Mouse (Mus musculus) heart, embryonic 10.5 days (tissue): ENCODE data around the gene Slc35b1. TPM values are rescaled to one million over a fixed set of nuclear protein-coding genes. Genes with fewer than 3 reads are reported as not detected.

Experiments
- DNase-seq: peaks from one replicate; pipeline ENCODE4 v3.0.0-alpha.2; 2017; ENCODE audit warnings: low spot score
- H3K27ac ChIP-seq: fragments of 300-500 bp; sonication (generic); 2 replicates; pipeline ENCODE4 v1.5.1; 2016; ENCODE audit warnings: mild to moderate bottlenecking
- H3K27me3 ChIP-seq: fragments of 300-500 bp; sonication (generic); 2 replicates; pipeline ENCODE4 v1.6.1; 2016; ENCODE audit warnings: mild to moderate bottlenecking; ENCODE audit not compliant: poor library complexity, insufficient read depth, severe bottlenecking
- H3K36me3 ChIP-seq: fragments of 300-500 bp; sonication (generic); 2 replicates; pipeline ENCODE4 v1.6.1; 2016; ENCODE audit warnings: mild to moderate bottlenecking, moderate library complexity
- H3K4me1 ChIP-seq: fragments of 300-500 bp; sonication (generic); 2 replicates; pipeline ENCODE4 v1.6.1; 2016; ENCODE audit warnings: mild to moderate bottlenecking
- H3K4me3 ChIP-seq: fragments of 300-500 bp; sonication (generic); 2 replicates; pipeline ENCODE4 v1.5.1; 2016; ENCODE audit warnings: mild to moderate bottlenecking, moderate library complexity
- H3K9me3 ChIP-seq: fragments of 300-500 bp; sonication (generic); 2 replicates; pipeline ENCODE4 v1.6.1; 2016; ENCODE audit warnings: mild to moderate bottlenecking, moderate library complexity
- WGBS: fragments of 180-500 bp; shearing (Covaris S2); methylation state at CpG from one replicate; pipeline ENCODE4 v1.1.7; 2016; 5-methylcytosine and 5-hydroxymethylcytosine counted together
- polyA plus RNA-seq: library from polyadenylated mRNA; unstranded; fragments of >200 nt; fragmentation: Nextera tagmentation; extraction: Ambion mirVana; gene quantifications from 2 replicates; pipeline ENCODE4 v1.2.1, GENCODE M21; 2016

Slc35b1 gene
- polyA plus RNA-seq, 1 experiment from 2014 or later = 119 TPM

DNA sequence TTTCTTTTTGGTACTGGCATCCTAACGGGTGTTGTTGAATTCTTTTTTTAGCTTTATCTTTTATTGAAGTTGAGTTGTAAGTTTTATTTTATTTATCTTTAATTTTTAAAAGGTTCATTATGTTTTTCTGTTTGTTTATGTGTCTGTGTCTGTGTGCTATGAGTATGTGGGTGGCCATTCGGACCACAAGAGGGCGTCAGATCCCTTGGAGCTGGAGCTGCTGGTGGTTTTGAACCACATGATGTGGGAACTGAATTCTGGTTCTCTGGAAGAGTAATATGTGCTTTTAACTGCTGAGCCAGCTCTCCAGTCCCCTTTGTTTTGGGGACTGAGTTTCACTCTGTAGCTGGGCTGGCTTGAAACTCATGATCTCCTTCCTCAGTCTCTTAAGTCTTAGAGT lies 39.0 kb downstream of the Slc35b1 start:
- Histone ChIP-seq H3K9me3 (no peaks in the 10 kb centered on the region), H3K4me3 (no peak overlapping the region), H3K27ac (no peak overlapping the region), H3K4me1 (no peaks in the 10 kb centered on the region), H3K27me3 (no peaks in the 10 kb centered on the region), H3K36me3 (peaks cover 8% of the 10 kb centered on the region; the same call in 1 of the 2 replicates)
- no peak for DNase-seq
- WGBS = 74% methylated on average over 3 of the region's 3 CpGs

DNA sequence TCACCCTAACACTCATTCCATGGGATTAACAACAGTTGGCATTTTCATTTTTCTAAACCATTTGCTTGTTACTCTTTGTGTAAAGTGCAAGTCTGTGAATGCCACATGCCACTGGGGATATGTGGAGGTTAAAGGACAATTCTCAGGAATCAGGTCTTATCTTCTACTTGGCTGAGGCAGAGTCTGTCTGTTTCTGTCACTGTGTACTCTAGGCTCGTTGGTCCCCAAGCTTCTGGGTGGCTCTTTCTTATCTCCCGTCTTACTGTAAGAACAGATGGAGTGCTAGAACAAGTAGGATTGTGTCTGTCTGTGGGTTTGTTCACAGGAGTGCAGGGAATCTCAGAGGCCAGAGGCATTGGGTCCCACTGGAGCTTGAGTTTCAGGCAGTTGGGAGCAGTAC lies 46.9 kb downstream of the Slc35b1 start:
- H3K27ac ChIP-seq = no peak overlapping the region; the same call in 1 of the 2 replicates
- peaks cover 24% of the 10 kb centered on the region for H3K4me1 ChIP-seq
- no peaks in the 10 kb centered on the region for H3K27me3 ChIP-seq
- no peaks in the 10 kb centered on the region; the same call in 1 of the 2 replicates for H3K36me3 ChIP-seq
- DNase-seq = no peak
- WGBS = 16% methylated on average over 2 of the region's 2 CpGs
- H3K4me3 ChIP-seq = no peak overlapping the region
- no peaks in the 10 kb centered on the region for H3K9me3 ChIP-seq

DNA sequence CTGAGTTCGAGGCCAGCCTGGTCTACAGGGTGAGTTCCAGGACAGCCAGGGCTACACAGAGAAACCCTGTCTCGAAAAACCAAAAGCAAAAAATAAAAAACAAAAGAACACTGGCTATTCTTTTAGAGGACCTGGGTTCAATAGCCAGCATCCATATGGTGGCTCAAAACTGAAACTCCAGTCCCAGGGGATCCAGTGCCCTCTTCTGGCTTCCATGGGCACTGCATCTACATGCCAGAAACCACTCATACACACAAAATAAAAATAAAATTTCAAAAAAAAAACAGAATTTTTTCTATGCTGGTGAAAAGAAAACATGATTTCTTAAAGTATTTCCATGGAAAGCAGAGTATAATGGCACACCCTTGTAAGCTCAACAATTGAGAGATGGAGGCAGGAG lies 47.7 kb downstream of the Slc35b1 start:
- H3K4me3 ChIP-seq = no peak overlapping the region
- H3K4me1 ChIP-seq = peaks cover 24% of the 10 kb centered on the region
- no peak overlapping the region for H3K27ac ChIP-seq
- DNase-seq = no peak
- WGBS = 94% methylated on average over 2 of the region's 2 CpGs
- H3K36me3 ChIP-seq = no peaks in the 10 kb centered on the region; the same call in 1 of the 2 replicates
- H3K27me3 ChIP-seq = no peaks in the 10 kb centered on the region
- no peaks in the 10 kb centered on the region for H3K9me3 ChIP-seq

Other genes with a start within 250 kb of the Slc35b1 start
- 0.43 and 1.2 TPM in 2 replicates for gene Dlx4, start 238.4 kb upstream of the Slc35b1 start, polyA plus RNA-seq
- gene Tac4, start 123.2 kb upstream of the Slc35b1 start, polyA plus RNA-seq = not detected in 2 replicates
- gene Kat7, start 74.4 kb upstream of the Slc35b1 start, polyA plus RNA-seq = 66.0 and 68.5 TPM in 2 replicates
- 8.2 and 10.7 TPM in 2 replicates for gene Fam117a, start 47.7 kb upstream of the Slc35b1 start, polyA plus RNA-seq
- 103 TPM in 2 replicates for gene Spop, start 29.4 kb downstream of the Slc35b1 start, polyA plus RNA-seq
- 0.21 and 0.77 TPM in 2 replicates for gene Nxph3, start 129.9 kb downstream of the Slc35b1 start, polyA plus RNA-seq
- 4.5 and 9.9 TPM in 2 replicates for gene Ngfr, start 203.0 kb downstream of the Slc35b1 start, polyA plus RNA-seq